Mouse (Mus musculus) layer of hippocampus, adult 18-20 months (tissue): ENCODE data around the gene Tti1. TPM values are rescaled to one million over a fixed set of nuclear protein-coding genes. Genes with fewer than 3 reads are reported as not detected.

Experiments used
- DNase-seq, 2 experiments: peaks; one replicate each; pipeline ENCODE4 v3.0.0; 2022; ENCODE audit warnings: low spot score in 2 of 2
- total RNA-seq, 2 experiments: library from RNA; stranded (reverse); gene quantifications; 2 replicates each; pipeline ENCODE4 v1.2.3; 2021

Tti1 gene
- total RNA-seq, 2 experiments from 2014 or later: 22.8 to 23.1 TPM

DNA sequence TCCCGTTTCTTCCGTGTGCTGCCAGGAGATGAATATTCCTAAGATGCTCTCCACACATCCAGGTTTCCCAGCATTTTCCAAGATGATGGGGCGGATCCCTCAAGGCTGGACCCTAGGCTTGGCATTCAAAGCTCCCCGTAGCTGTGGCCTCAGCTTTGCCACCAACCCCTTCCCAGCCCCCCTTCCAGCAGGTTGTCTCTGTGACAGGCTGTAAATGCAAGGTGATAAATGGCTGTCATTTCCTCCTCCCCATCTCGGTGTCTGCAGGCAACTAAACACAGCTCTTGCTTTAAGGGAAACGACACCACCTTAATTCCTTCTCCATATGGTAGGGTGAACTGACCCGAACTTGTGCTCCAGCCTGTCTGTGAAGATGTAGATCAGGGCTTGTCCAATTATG, 52.6 kb downstream of the Tti1 start:
- DNase-seq: no peak

DNA sequence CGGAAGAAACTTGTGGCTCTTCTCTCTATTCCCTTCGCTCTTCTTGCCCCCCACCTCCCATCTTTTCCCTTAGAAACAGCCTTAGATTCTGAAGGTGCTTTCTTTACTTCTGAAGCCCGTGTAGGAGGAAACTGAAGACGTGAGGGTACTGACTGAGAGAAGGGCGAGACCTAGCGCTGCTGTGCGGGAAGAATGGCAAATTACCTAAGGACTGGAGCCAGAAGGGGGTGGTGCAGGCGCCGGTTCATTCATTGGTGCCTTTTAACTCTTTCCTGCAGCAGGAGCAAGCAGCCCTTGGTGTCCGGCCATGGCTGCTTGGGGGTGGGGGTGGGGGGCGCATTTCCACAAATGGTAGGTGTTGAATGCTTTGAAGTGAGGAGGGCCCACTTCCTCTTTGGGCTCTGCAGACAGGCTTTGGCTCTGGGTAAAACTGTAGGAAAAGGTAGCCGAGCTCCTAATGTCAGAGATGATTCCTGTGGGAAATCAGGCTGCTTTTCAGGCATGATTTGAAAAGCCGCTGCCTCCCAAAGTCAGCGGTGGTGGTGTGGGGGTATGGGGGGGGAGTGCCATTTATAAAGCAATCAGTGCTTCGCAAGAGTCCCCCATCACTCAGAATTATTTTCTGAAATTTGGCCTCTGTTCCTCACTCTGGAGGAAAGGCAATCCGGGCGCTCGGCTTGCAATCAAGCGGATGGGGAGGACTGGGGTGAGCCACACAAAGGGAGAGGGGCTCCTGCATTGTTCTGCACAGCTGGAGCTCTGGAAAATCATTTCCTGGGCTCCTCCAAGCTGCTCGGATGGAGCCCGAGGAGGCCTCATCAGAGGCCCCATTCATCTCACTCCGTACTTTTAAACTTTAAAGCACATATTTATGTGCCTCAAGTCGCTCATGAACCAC, 53.4 kb downstream of the Tti1 start:
- no peak for DNase-seq

DNA sequence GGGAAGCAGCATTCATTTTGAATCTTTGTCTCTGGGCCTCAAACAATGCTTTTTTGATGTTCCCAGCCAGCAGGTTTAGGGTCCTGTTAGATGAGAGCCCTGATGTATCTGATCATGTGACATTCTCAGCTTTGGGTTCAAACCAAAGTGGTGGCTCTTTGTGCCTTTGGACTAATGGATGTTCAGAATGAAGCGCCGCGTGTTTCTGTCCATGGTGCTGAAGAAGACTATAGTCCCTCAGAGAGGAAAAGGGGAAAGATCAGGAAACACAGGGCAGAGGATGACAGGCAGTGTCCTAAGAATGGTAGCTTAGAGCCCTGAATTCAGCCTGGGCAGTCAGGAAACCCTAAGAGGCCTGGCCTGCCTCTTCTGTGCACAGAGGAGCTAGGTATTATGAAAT, 57.6 kb downstream of the Tti1 start:
- no peak for DNase-seq

DNA sequence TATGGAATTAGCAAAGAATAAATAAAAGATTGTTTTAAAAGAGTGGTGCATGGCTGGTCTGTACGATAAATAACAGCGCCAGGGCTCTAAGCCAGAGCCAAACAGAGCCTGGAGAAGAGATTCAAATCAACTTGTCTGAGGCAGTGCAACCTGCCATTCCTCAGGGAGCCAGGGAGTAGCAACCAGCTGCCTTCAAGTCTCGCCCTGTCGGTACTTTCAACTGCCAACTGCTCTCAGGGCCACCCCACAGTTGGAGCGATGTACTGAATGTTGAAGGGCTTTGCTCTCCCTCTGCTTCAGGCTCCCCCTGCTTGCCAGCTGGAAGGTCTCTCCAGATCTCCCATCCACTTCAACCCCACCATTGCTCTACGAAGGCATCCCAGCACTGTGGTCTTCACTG, 58.1 kb downstream of the Tti1 start:
- no peak for DNase-seq

DNA sequence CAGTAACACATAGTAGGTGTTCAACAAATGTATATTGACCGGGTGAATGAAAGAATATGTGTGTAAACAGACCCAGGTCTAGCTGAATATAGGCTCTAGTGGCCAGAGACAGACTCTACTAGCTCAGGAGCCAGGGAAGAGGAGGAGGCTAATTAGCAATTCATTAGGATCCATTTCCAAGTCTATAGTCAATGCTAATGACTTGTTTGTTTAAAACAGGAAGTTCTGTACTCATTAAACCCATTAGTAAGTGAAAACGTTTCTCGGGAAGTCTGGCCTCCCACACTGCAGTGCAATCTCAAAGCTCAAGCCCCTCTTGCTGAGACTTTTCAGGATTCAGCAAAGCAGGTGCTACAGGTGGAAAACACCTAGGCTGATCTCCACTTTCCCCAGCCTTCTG, 60.4 kb downstream of the Tti1 start:
- no peak for DNase-seq

DNA sequence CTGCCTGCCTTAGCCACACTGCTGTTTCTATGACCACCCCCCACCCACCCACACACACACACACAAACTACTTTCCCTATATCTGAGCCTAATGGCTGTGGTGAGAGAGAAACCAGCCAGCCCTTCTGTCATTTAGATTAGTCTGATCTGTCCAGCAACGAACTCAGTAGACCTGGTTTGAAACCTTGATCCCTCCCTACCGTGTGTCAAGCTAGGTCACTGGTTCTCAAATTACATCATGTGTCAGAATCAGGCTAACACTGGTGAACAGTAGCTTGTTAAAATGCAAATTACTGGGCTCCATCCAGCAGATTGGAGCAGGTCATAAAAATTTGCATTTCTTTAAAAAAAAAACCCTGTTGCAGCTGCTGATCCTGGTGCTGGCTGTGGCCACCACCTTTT, 70.5 kb downstream of the Tti1 start:
- no peak for DNase-seq

DNA sequence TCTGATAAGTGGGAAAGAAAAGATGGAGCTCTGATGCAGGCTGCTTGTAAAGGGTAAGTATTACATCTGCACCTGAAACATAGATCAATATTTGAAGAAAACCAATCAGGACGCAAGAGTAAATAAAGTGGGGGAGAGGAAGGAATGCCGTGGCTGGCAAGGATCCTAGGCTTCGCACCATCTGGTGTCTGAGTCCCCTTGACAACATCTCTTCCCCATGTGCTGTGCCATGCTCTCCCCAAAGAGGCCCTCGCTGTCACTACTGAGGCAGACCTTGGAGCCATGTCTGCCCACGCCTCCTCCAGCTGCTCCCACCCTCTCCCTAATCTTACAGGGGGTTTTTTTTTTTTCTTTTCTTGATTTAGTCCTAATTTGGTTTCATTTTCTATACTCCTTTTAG, 74.3 kb downstream of the Tti1 start:
- DNase-seq: peak; percentile 45 to 55

DNA sequence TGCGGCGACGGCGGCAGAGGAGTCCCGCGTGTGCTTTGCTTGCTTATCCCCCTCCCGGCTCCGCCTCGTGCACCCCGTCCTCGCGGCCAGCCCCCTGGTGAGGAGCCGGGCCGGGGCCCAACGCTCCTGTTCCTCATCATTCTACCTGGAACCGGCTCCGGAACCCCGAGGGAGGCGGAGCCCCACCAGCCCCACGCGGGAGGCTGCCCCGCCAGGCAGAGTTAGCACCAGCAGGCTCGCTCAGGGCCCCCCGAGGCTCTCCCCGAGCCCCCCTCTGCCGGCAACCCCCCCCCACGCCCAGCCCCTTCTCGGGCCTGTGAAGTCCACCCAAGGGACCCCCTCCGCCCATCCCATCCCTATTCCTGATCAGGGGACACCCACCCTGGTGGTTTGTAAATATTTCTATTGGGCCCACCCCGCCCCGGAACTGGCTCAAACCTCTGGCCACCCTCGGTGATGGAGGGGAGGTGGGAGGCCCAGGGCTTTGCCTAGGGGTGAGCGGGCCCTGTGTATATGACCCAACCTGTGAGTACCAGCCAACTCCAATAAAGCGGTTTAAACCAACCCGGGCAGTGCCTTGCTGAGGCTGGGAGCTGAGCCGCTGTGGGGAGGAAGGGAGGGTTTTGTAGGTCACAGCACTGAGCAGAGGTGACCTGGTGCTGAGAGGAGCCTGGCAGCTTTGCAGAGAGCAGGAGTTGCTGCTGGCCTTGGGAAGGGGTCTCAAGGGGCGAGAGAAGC, 83.9 kb downstream of the Tti1 start:
- no peak for DNase-seq

DNA sequence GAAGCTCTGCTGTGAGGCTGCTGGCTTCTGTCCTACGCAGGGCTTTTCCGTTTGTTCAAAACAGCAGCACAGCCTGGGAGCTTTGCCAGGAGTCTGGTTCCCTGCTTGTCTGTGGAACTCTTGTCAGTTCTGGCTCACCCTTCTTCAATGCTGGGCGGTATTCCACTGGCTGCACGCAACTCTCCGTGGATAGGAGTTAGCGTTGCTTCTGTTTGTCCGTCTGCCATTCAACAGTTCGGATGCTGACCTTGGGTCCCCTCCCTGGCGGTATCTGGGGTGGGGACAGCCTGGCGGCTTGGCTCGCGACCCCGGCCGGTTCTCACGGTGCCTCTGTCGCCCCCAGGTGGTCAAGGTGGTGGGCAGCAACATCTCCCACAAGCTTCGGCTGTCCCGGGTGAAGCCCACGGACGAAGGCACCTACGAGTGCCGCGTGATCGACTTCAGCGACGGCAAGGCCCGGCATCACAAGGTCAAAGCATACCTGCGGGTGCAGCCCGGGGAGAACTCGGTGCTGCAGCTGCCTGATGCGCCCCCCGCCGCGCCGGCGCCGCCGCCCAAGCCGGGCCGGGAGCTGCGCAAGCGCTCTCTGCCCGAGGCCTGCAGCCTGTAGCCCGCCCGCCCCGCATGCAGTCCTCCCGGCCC, 84.6 kb downstream of the Tti1 start:
- DNase-seq: peak; percentile 79 to 92

DNA sequence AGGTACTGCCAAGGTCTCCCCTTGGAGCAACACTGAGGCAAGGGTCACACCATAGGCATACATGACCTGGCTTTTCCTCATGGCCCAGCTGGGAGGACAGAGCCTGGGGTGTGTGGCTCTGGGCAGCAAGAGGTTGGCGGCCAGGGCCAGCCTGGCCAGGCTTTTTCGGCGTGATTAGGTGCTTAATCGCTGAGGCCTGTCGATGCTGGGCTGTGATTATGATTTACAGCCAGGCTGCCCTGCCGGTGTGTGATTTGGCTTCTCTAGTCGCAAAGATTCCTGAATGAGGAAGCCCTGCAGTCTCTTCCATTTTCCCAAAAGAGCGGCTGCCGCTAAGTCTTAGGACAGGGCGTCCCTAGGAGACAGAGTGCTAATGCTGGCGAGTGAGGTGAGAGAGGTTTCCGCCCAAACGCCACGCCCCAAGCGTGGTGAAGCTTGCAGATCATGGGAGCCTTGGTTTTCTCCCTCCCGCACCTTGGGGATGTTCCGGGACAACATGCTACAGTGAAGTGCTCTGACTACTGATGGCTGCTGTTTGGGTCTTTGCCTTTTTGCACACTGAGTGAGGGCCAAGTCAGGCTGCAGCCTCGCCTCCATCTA, 87.5 kb downstream of the Tti1 start:
- no peak for DNase-seq

DNA sequence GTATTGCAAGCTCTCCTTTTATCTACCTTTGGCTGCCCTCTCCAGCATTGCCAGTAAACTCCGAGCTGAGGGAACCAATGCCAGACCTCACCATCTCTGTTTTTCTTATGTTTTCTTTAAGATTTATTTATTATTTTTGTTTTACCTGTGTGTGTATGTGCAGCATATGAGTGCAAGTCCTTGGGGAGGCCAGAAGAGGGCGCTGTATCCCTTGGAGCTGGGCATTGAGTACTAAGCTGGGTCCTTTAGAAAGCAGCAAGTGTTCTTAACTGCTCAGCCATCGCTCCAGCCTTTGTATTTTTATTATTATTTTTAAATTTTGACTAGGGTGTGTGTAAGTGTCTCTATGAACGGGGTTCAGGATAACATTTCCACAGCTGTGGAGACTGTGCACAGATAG, 91.6 kb downstream of the Tti1 start:
- DNase-seq: no peak

DNA sequence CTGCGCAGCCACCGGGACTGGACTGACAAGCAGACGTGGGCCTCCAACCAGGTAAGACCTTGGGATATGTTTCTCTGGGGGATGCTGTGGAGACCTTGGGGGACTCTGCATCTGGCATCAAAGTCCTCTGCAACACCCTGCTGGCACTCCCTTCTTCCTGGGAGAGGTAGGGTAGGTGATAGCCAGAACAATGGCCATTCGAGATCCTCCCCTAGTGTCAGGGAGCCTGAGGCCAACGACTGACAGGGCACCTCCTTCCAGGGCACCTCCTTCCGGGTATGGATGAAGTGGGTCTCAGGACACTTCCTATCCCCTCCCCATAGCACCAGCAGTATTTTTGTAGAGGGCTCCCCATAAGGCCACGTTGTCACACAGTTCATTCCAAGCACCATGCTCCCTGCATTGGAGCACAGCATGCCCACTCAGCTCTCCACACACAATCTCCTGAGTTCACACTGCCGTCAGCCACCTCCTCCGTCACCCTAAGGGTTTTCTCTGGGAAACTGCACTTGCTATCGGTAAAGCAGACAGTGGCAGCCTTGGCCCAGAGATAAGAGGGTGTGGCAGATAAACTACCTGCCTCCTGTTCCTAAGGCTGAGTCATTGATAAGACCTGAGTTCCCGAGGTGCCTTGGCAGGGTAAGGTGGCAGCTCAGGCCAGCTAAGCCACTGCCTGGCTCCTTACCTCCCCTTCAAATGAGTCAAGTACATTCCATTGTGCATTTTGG, 92.6 kb downstream of the Tti1 start:
- DNase-seq: no peak

DNA sequence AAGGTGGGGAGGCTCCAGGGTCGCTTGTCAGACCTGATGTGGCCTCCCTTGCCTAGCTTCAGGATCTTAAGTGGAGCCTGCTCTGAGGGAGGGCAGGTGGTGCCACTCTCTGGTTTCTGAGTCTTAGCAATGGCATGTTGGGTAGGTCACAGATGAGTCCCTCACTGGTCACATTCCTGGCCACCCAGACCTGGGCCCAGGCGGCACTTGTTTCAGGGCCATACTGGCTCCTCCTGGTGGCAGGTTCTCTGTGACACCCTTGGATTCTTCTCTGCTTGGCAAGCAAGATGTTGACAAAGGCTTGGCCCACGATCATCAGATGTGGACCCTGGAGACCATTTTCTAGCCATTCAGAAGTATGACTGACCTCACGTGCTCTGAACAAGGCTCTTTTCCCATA, 95.6 kb downstream of the Tti1 start:
- no peak for DNase-seq

Other genes with a start within 250 kb of the Tti1 start
- gene Vstm2l, start 113.8 kb downstream of the Tti1 start, total RNA-seq: 100 to 1,000 TPM; 126 to 132 TPM
- 10 to 100 TPM; 62.7 to 65.2 TPM for gene Rprd1b, start 64 bp upstream of the Tti1 start, total RNA-seq
- 10 to 100 TPM; 11.0 to 11.1 TPM for gene Tgm2, start 118.0 kb upstream of the Tti1 start, total RNA-seq
- gene D630003M21Rik, start 200.8 kb upstream of the Tti1 start, total RNA-seq: 1 to 10 TPM; 3.5 to 4.5 TPM
- gene Bpi, start 229.7 kb upstream of the Tti1 start, total RNA-seq: not detected